Mouse (Mus musculus) embryonic facial prominence, embryonic 14.5 days (tissue): ENCODE measurements at regions not wholly inside any gene's neighbourhood (a gene's known extent, or its start where the extent isn't known, plus 50 kb on each side); places are given as distances from the start of the nearest gene placed in this dataset.

Source experiments
- ATAC-seq: fragments of 200-750 bp; cut with Nextera tagmentation; 2 replicates; pipeline ENCODE4 v1.8.0; 2017; ENCODE audit warnings: low read depth, moderate number of reproducible peaks, moderate TSS enrichment
- DNase-seq: peaks from one replicate; pipeline ENCODE4 v3.0.0-alpha.2; 2015; ENCODE audit warnings: low spot score
- H3K27ac ChIP-seq: fragments of 300-500 bp; sonication (generic); replicated peaks from 2 replicates; pipeline ENCODE4 v1.5.1; 2014; ENCODE audit warnings: low read depth, mild to moderate bottlenecking, low read length, moderate library complexity
- H3K27me3 ChIP-seq: fragments of 300-500 bp; sonication (generic); replicated peaks from 2 replicates; pipeline ENCODE4 v1.6.1; 2014; ENCODE audit warnings: low read length; ENCODE audit not compliant: control insufficient read depth, insufficient read depth
- H3K36me3 ChIP-seq: fragments of 300-500 bp; sonication (generic); 2 replicates; pipeline ENCODE4 v1.6.1; 2014; ENCODE audit warnings: low read length, mixed read lengths; ENCODE audit not compliant: control insufficient read depth, insufficient read depth
- H3K4me1 ChIP-seq: fragments of 300-500 bp; sonication (generic); 2 replicates; pipeline ENCODE4 v1.6.1; 2014; ENCODE audit warnings: antibody characterized with exemption, low read length; ENCODE audit not compliant: control insufficient read depth, insufficient read depth
- H3K4me2 ChIP-seq: fragments of 300-500 bp; sonication (generic); 2 replicates; pipeline ENCODE4 v1.6.1; 2014; ENCODE audit warnings: low read depth, mild to moderate bottlenecking, low read length, moderate library complexity, mixed read lengths
- H3K4me3 ChIP-seq: fragments of 300-500 bp; sonication (generic); 2 replicates; pipeline ENCODE4 v1.5.1; 2014; ENCODE audit warnings: low read depth, mild to moderate bottlenecking, low read length
- H3K9ac ChIP-seq: fragments of 300-500 bp; sonication (generic); 2 replicates; pipeline ENCODE4 v1.6.1; 2014; ENCODE audit warnings: low read depth, mild to moderate bottlenecking, low read length, moderate library complexity, mixed read lengths
- H3K9me3 ChIP-seq: fragments of 300-500 bp; sonication (generic); 2 replicates; pipeline ENCODE4 v1.6.1; 2016; ENCODE audit warnings: low read length; ENCODE audit not compliant: control insufficient read depth
- WGBS: fragments of 180-500 bp; shearing (Covaris S2); extraction: QIAGEN DNeasy Blood & Tissue Kit; methylation state at CpG from one replicate; pipeline ENCODE4 v1.1.7; 2014; 5-methylcytosine and 5-hydroxymethylcytosine counted together

GRCm38 (mm10) chr8:26590591-26591212, 386.4 kb upstream of the Zfp703 start:
- WGBS: 88% methylated on average over 2 of the region's 2 CpGs
- H3K4me1 ChIP-seq: no peaks in the 10 kb centered on the region; the same call in 1 of the 2 replicates
- H3K4me3 ChIP-seq: no peak overlapping the region
- H3K9ac ChIP-seq: no peak overlapping the region
- no peaks in the 10 kb centered on the region for H3K9me3 ChIP-seq
- ATAC-seq (no peak), DNase-seq (no peak)
- H3K36me3 ChIP-seq: no peaks in the 10 kb centered on the region
- no peaks in the 10 kb centered on the region for H3K27me3 ChIP-seq
- H3K4me2 ChIP-seq: no peak overlapping the region
- H3K27ac ChIP-seq: no peak overlapping the region

GRCm38 (mm10) chr8:26591266-26591665, 385.9 kb upstream of the Zfp703 start:
- WGBS: 61% methylated on average over 3 of the region's 3 CpGs

GRCm38 (mm10) chr8:26593536-26594368, 383.4 kb upstream of the Zfp703 start:
- WGBS: 55% methylated on average over 5 of the region's 5 CpGs
- Histone ChIP-seq H3K27me3 (no peaks in the 10 kb centered on the region), H3K27ac (no peak overlapping the region), H3K4me3 (no peak overlapping the region), H3K36me3 (no peaks in the 10 kb centered on the region), H3K9me3 (no peaks in the 10 kb centered on the region), H3K4me1 (no peaks in the 10 kb centered on the region; the same call in 1 of the 2 replicates), H3K9ac (no peak overlapping the region), H3K4me2 (no peak overlapping the region)
- no peak for ATAC-seq
- no peak for DNase-seq

More at GRCm38 (mm10) chr8:26591266-26591665, 385.9 kb upstream of the Zfp703 start:
- Histone ChIP-seq H3K27me3 (no peaks in the 10 kb centered on the region), H3K4me1 (no peaks in the 10 kb centered on the region; the same call in 1 of the 2 replicates), H3K9me3 (no peaks in the 10 kb centered on the region), H3K4me2 (no peak overlapping the region), H3K36me3 (no peaks in the 10 kb centered on the region), H3K9ac (no peak overlapping the region), H3K4me3 (no peak overlapping the region), H3K27ac (no peak overlapping the region)
- ATAC-seq (no peak), DNase-seq (no peak)

- ATAC-seq: no peak
- 65% methylated on average over 11 of the region's 11 CpGs for WGBS
- no peak overlapping the region for H3K4me2 ChIP-seq
Observed at GRCm38 (mm10) chr8:26594369-26594920, 382.7 kb upstream of the Zfp703 start.

GRCm38 (mm10) chr8:26595431-26596018, 381.6 kb upstream of the Zfp703 start:
- 67% methylated on average over 13 of the region's 13 CpGs for WGBS
- DNase-seq (peak; percentile 49), ATAC-seq (no peak)
- H3K27ac ChIP-seq: no peak overlapping the region
- H3K9ac ChIP-seq: no peak overlapping the region
- H3K4me3 ChIP-seq: no peak overlapping the region
- no peaks in the 10 kb centered on the region for H3K27me3 ChIP-seq
- no peaks in the 10 kb centered on the region for H3K9me3 ChIP-seq
- no peaks in the 10 kb centered on the region; the same call in 1 of the 2 replicates for H3K4me1 ChIP-seq
- H3K36me3 ChIP-seq: no peaks in the 10 kb centered on the region
- no peak overlapping the region for H3K4me2 ChIP-seq

More at GRCm38 (mm10) chr8:26594369-26594920, 382.7 kb upstream of the Zfp703 start:
- no peak for DNase-seq
- Histone ChIP-seq H3K9me3 (no peaks in the 10 kb centered on the region), H3K4me1 (no peaks in the 10 kb centered on the region; the same call in 1 of the 2 replicates), H3K27me3 (no peaks in the 10 kb centered on the region), H3K27ac (no peak overlapping the region), H3K4me3 (no peak overlapping the region), H3K36me3 (no peaks in the 10 kb centered on the region), H3K9ac (no peak overlapping the region)

DNA sequence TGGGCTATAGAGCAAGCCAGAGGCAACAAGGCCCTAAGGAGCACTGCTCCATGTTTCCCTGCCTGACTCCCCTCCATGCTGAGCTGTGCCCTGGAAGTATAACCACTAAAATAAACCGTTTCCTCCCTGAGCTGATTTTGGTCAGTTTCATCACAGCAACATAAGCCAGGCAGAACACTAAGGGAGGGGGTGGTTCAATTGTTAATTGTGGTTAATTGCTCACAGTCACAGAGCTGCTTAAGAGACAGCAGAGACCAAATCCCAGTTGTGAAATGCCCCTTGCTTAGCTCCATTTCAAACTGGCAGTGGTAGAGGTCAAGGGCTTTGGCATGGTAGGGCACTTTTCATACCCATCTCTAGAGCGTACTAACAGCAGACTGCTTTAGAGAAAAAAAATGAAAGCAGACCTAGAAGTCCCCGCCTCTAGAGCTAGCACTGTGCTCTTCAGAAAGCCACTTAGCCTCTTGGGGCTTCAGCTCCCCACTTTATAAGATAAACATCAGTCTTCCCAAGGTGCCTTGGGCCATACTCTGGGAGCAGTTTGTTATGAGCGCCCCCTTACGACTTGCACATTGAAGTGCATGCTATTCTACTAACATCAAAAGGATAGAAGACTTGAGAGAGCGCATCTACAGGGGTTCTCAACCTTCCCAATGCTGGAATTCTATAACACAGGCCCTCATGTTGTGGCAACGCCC, 380.3 kb upstream of the Zfp703 start:
- no peaks in the 10 kb centered on the region for H3K36me3 ChIP-seq
- H3K4me3 ChIP-seq: no peak overlapping the region
- H3K4me2 ChIP-seq: no peak overlapping the region
- DNase-seq: peak; percentile 32
- WGBS: 58% methylated on average over 7 of the region's 7 CpGs
- ATAC-seq: no peak
- no peak overlapping the region for H3K9ac ChIP-seq
- H3K9me3 ChIP-seq: no peaks in the 10 kb centered on the region
- H3K27ac ChIP-seq: no peak overlapping the region
- H3K4me1 ChIP-seq: no peaks in the 10 kb centered on the region; the same call in 1 of the 2 replicates
- H3K27me3 ChIP-seq: no peaks in the 10 kb centered on the region

DNA sequence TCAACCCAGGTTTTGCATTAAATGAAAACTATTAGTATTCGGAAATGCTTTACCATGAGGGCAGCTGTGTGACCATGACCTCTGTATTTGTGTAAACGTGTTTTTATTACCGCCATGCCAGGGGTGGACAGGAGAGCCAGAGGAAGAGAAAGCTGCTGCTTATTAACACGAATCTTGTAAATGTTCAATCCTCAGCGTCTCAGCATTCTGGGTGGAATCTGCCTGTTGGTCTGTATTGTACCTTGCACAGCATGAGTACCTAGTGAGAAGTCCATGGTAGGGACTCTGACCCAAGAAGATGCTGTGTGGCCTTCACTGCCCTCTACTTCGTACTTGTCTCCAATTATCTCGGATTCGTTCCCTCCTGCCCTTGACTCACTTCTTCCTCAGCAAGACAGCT, 378.6 kb upstream of the Zfp703 start:
- ATAC-seq: no peak
- Histone ChIP-seq H3K36me3 (no peaks in the 10 kb centered on the region), H3K9ac (no peak overlapping the region), H3K4me2 (no peak overlapping the region), H3K4me1 (no peaks in the 10 kb centered on the region; the same call in 1 of the 2 replicates), H3K27ac (no peak overlapping the region), H3K27me3 (no peaks in the 10 kb centered on the region), H3K4me3 (no peak overlapping the region), H3K9me3 (no peaks in the 10 kb centered on the region)
- 85% methylated on average over 8 of the region's 8 CpGs for WGBS
- no peak for DNase-seq

GRCm38 (mm10) chr8:26600127-26600526, 377.0 kb upstream of the Zfp703 start:
- no peaks in the 10 kb centered on the region for H3K9me3 ChIP-seq
- WGBS: 94% methylated on average over 9 of the region's 9 CpGs
- ATAC-seq: no peak
- H3K4me3 ChIP-seq: no peak overlapping the region
- no peak overlapping the region for H3K9ac ChIP-seq
- H3K4me1 ChIP-seq: no peaks in the 10 kb centered on the region
- no peak for DNase-seq
- no peak overlapping the region for H3K4me2 ChIP-seq
- no peaks in the 10 kb centered on the region for H3K36me3 ChIP-seq
- no peak overlapping the region for H3K27ac ChIP-seq
- no peaks in the 10 kb centered on the region for H3K27me3 ChIP-seq
